Mouse (Mus musculus) neutrophil, adult 65 days (primary cell): ENCODE measurements around the gene Aagab. TPM values are rescaled to one million over a fixed set of nuclear protein-coding genes. Genes with fewer than 3 reads are reported as not detected.

Experiments
- total RNA-seq: library from RNA; stranded (reverse); gene quantifications from 2 replicates; pipeline ENCODE4 v1.2.4, GENCODE M21; 2023

The Aagab gene
- total RNA-seq = 24.5 and 28.3 TPM in 2 replicates

DNA sequence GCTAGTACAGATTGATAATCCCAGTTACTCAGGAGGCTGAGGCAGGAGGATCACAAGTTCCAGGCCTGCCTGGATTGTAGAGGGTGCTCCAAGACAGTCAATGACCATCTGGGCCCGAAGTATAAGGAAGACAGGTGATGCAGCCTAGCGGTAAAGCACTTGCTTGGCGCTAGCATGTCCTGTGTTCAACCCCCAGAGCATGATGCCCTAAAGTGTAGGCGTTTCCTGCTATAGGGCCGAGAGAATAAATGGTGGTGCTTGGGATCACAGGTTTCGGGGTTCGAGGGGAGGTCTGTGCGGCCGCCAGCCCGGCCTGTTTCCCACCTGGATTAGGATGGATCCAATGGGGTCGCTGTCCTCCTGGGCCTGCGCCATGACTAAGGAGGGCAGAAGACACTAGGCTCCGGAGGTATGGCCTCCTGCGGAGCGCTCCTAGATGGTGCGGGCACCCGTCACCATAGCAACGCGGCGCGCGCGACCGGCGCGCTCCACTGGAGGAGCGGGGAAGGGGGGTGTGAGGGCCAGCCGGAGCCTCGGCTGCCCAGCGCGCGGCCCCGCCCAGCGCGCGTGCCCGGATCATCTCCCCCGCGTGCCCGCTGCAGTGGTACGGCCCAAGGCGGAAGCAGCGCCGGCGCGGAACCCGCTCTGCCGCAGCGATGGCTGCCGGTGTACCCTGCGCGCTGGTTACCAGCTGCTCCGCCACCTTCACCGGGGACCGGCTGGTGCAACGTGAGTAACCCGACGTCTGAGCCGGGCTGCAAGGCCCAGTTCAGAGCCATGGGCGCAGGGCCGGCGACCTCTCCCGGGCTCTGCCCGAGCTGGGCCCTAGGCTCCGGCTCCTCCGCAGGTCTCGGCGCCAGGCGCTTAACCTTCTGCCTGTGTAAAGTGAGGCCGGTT lies at the start of gene Aagab, which contains the start of gene Iqch:
TSS of gene Aagab (plus strand) at position 618 of the 897 bp plus-strand sequence.
TSS of gene Iqch (minus strand) at position 451 of the 897 bp plus-strand sequence.

Other genes starting within 250 kb of the Aagab start
- 15.8 and 20.0 TPM in 2 replicates for gene Map2k5, start 224.8 kb upstream of the Aagab start, total RNA-seq
- gene 2300009A05Rik, start 203.4 kb upstream of the Aagab start, total RNA-seq = 3.5 and 7.2 TPM in 2 replicates
- gene Iqch, start 167 bp upstream of the Aagab start, total RNA-seq = 0.22 and 0.23 TPM in 2 replicates
- gene Smad3, start 155.3 kb downstream of the Aagab start, total RNA-seq = 38.3 and 47.3 TPM in 2 replicates